Mouse (Mus musculus): ENCODE results near the gene Khdc3. TPM values are rescaled to one million over a fixed set of nuclear protein-coding genes. Genes with fewer than 3 reads are reported as not detected.

Khdc3 gene
- 0.28 TPM in 1 of 2 replicates, not detected in the other for polyA plus RNA-seq (2014; fragmentation: Nextera tagmentation; extraction: Ambion mirVana)

GRCm38 (mm10) chr9:73101536-73101935 lies at the start of gene Khdc3:
TSS of gene Khdc3 (plus strand) at chr9:73101836.
- no peak within 1 kb of the TSS for H3K4me3 ChIP-seq (ENCODE audit: low read depth, low read length)
- H3K9ac ChIP-seq (replicated peaks; ENCODE audit: low read length): no peak within 1 kb of the TSS
- H3K36me3 ChIP-seq (replicated peaks; ENCODE audit: control insufficient read depth, insufficient read depth, low read depth, low read length): no peaks in the 10 kb centered on the region
- H3K4me1 ChIP-seq (ENCODE audit: control insufficient read depth, insufficient read depth, low read length): no peaks in the 10 kb centered on the region
- peaks cover 6% of the 10 kb centered on the region; the same call in 1 of the 2 replicates for H3K27me3 ChIP-seq (ENCODE audit: control insufficient read depth, insufficient read depth, low read length)
- H3K4me2 ChIP-seq (ENCODE audit: low read depth, low read length): no peak within 1 kb of the TSS
- H3K9me3 ChIP-seq (replicated peaks; ENCODE audit: control insufficient read depth, low read length): no peaks in the 10 kb centered on the region
- ATAC-seq (replicated peaks; ENCODE audit: insufficient number of reproducible peaks, low FRiP score, low TSS enrichment, low read depth): no peak
- no peak within 1 kb of the TSS for H3K27ac ChIP-seq (replicated peaks; ENCODE audit: low read depth, low read length)
- WGBS: 89% methylated on average over 5 of the region's 5 CpGs
- DNase-seq (ENCODE audit: low spot score): no peak

DNA sequence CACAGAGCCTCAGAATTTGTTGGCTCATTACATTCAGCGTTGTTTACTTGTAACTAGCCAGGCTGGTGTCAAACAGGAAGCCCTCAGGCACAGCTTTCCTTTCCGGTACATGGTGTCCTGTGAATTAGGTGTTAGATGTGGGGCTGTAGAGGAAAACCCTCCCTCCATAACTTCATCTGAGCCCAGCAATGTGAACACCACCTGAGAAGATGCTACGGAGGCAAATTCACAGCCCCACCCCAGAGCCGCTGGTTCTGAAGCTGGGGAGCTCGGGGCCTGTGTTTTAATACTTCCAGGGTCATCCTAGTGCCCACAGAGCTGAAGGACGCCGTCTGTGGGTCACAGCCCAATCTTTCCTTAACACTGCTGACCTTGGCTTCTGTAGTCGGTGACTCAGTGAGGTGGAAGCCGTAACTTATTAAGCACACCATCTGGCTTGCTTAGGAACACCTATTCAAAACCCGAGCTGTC lies 46.2 kb upstream of the Khdc3 start:
- no peaks in the 10 kb centered on the region for H3K9me3 ChIP-seq (replicated peaks; ENCODE audit: control insufficient read depth, low read length)
- no peak overlapping the region for H3K9ac ChIP-seq (replicated peaks; ENCODE audit: low read length)
- H3K4me2 ChIP-seq (ENCODE audit: low read depth, low read length): no peak overlapping the region
- no peaks in the 10 kb centered on the region for H3K4me1 ChIP-seq (ENCODE audit: control insufficient read depth, insufficient read depth, low read length)
- H3K27ac ChIP-seq (replicated peaks; ENCODE audit: low read depth, low read length): no peak overlapping the region
- H3K36me3 ChIP-seq (replicated peaks; ENCODE audit: control insufficient read depth, insufficient read depth, low read depth, low read length): no peaks in the 10 kb centered on the region
- 57% methylated on average over 10 of the region's 10 CpGs for WGBS
- ATAC-seq (replicated peaks; ENCODE audit: insufficient number of reproducible peaks, low FRiP score, low TSS enrichment, low read depth): no peak
- DNase-seq (ENCODE audit: low spot score): no peak
- no peak overlapping the region for H3K4me3 ChIP-seq (ENCODE audit: low read depth, low read length)
- no peaks in the 10 kb centered on the region for H3K27me3 ChIP-seq (ENCODE audit: control insufficient read depth, insufficient read depth, low read length)

DNA sequence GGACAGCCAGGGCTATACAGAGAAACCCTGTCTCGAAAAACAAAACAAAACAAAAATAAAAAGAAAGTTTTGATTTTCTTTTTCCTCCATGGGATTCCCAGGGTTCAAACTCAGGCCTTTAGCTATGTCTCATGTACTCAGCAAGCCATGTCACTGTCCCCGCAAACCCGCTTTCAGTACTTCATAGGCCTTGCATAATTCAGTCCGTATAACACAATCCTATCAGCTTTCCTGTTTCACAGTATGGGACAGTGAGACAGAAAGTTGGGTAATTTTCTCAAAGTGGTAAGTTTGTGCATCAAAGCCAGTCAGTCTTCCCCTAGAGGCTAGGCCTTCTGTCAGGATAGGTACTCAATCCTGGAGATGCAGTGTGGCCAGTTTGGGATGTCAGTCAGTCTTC lies 42.4 kb upstream of the Khdc3 start:
- no peak overlapping the region for H3K4me3 ChIP-seq (ENCODE audit: low read depth, low read length)
- H3K4me2 ChIP-seq (ENCODE audit: low read depth, low read length): no peak overlapping the region
- WGBS: 83% methylated on average over 4 of the region's 4 CpGs

GRCm38 (mm10) chr9:73063621-73064290 lies 37.9 kb upstream of the Khdc3 start:
- DNase-seq (ENCODE audit: low spot score) (peak; percentile 81), ATAC-seq (replicated peaks; ENCODE audit: insufficient number of reproducible peaks, low FRiP score, low TSS enrichment, low read depth) (peak; percentile 64; the same call in 1 of the 2 replicates)
- Histone ChIP-seq H3K9me3 (replicated peaks; ENCODE audit: control insufficient read depth, low read length) (no peaks in the 10 kb centered on the region), H3K27ac (replicated peaks; ENCODE audit: low read depth, low read length) (peak overlapping the region; percentile 7; the same call in 1 of the 2 replicates), H3K4me1 (ENCODE audit: control insufficient read depth, insufficient read depth, low read length) (no peaks in the 10 kb centered on the region), H3K27me3 (ENCODE audit: control insufficient read depth, insufficient read depth, low read length) (no peaks in the 10 kb centered on the region), H3K36me3 (replicated peaks; ENCODE audit: control insufficient read depth, insufficient read depth, low read depth, low read length) (no peaks in the 10 kb centered on the region), H3K4me3 (ENCODE audit: low read depth, low read length) (no peak overlapping the region), H3K4me2 (ENCODE audit: low read depth, low read length) (peak overlapping the region; percentile 38), H3K9ac (replicated peaks; ENCODE audit: low read length) (peak overlapping the region; percentile 32; the same call in 1 of the 2 replicates)
- 13% methylated on average over 15 of the region's 15 CpGs for WGBS

More for the DNA sequence above, 42.4 kb upstream of the Khdc3 start:
- Histone ChIP-seq H3K27ac (replicated peaks; ENCODE audit: low read depth, low read length) (no peak overlapping the region), H3K4me1 (ENCODE audit: control insufficient read depth, insufficient read depth, low read length) (no peaks in the 10 kb centered on the region), H3K27me3 (ENCODE audit: control insufficient read depth, insufficient read depth, low read length) (no peaks in the 10 kb centered on the region), H3K9me3 (replicated peaks; ENCODE audit: control insufficient read depth, low read length) (no peaks in the 10 kb centered on the region), H3K36me3 (replicated peaks; ENCODE audit: control insufficient read depth, insufficient read depth, low read depth, low read length) (no peaks in the 10 kb centered on the region), H3K9ac (replicated peaks; ENCODE audit: low read length) (no peak overlapping the region)
- DNase-seq (ENCODE audit: low spot score) (no peak), ATAC-seq (replicated peaks; ENCODE audit: insufficient number of reproducible peaks, low FRiP score, low TSS enrichment, low read depth) (no peak)

DNA sequence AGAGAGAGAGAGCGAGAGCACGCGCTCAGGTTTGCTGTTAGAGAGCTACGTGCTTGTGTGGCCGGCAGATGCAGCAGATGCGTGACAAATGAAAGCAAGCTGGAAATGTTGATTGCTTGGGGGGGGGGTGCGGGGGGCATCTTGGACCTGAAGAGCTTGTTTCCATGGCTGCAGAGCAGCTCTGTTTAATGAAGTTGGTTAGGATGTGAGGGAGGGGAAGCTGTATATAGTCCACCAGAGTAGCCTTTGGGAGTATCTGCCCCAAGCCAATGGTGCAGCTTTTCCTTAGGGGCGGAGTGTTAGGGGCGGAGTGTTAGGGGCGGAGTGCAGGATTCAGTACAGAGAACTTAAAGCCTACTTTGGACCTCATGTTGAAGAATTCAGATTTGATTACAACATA lies 34.5 kb upstream of the Khdc3 start:
- 18% methylated on average over 10 of the region's 10 CpGs for WGBS
- Histone ChIP-seq H3K36me3 (replicated peaks; ENCODE audit: control insufficient read depth, insufficient read depth, low read depth, low read length) (no peaks in the 10 kb centered on the region), H3K4me2 (ENCODE audit: low read depth, low read length) (no peak overlapping the region), H3K4me1 (ENCODE audit: control insufficient read depth, insufficient read depth, low read length) (no peaks in the 10 kb centered on the region), H3K4me3 (ENCODE audit: low read depth, low read length) (no peak overlapping the region), H3K9ac (replicated peaks; ENCODE audit: low read length) (0 out of 2 replicates have a peak overlapping the region, but pooled peaks have one; percentile 13), H3K27me3 (ENCODE audit: control insufficient read depth, insufficient read depth, low read length) (no peaks in the 10 kb centered on the region), H3K27ac (replicated peaks; ENCODE audit: low read depth, low read length) (no peak overlapping the region; the same call in 1 of the 2 replicates), H3K9me3 (replicated peaks; ENCODE audit: control insufficient read depth, low read length) (no peaks in the 10 kb centered on the region)
- ATAC-seq (replicated peaks; ENCODE audit: insufficient number of reproducible peaks, low FRiP score, low TSS enrichment, low read depth): peak; percentile 85
- DNase-seq (ENCODE audit: low spot score): peak; percentile 73

GRCm38 (mm10) chr9:73068230-73068679 lies 33.4 kb upstream of the Khdc3 start:
- no peaks in the 10 kb centered on the region for H3K27me3 ChIP-seq (ENCODE audit: control insufficient read depth, insufficient read depth, low read length)
- H3K9ac ChIP-seq (replicated peaks; ENCODE audit: low read length): no peak overlapping the region
- no peak overlapping the region for H3K4me3 ChIP-seq (ENCODE audit: low read depth, low read length)
- no peak for DNase-seq (ENCODE audit: low spot score)
- H3K4me1 ChIP-seq (ENCODE audit: control insufficient read depth, insufficient read depth, low read length): no peaks in the 10 kb centered on the region
- H3K36me3 ChIP-seq (replicated peaks; ENCODE audit: control insufficient read depth, insufficient read depth, low read depth, low read length): no peaks in the 10 kb centered on the region
- WGBS: 61% methylated on average over 6 of the region's 6 CpGs
- no peak overlapping the region for H3K4me2 ChIP-seq (ENCODE audit: low read depth, low read length)
- no peaks in the 10 kb centered on the region for H3K9me3 ChIP-seq (replicated peaks; ENCODE audit: control insufficient read depth, low read length)
- ATAC-seq (replicated peaks; ENCODE audit: insufficient number of reproducible peaks, low FRiP score, low TSS enrichment, low read depth): peak; percentile 54; the same call in 1 of the 2 replicates
- no peak overlapping the region for H3K27ac ChIP-seq (replicated peaks; ENCODE audit: low read depth, low read length)

GRCm38 (mm10) chr9:73068688-73069087 lies 32.9 kb upstream of the Khdc3 start:
- no peaks in the 10 kb centered on the region for H3K4me1 ChIP-seq (ENCODE audit: control insufficient read depth, insufficient read depth, low read length)
- no peak for ATAC-seq (replicated peaks; ENCODE audit: insufficient number of reproducible peaks, low FRiP score, low TSS enrichment, low read depth)
- no peak overlapping the region for H3K9ac ChIP-seq (replicated peaks; ENCODE audit: low read length)
- no peaks in the 10 kb centered on the region for H3K9me3 ChIP-seq (replicated peaks; ENCODE audit: control insufficient read depth, low read length)
- WGBS: 87% methylated on average over 6 of the region's 6 CpGs
- no peak overlapping the region for H3K4me2 ChIP-seq (ENCODE audit: low read depth, low read length)
- H3K4me3 ChIP-seq (ENCODE audit: low read depth, low read length): no peak overlapping the region
- no peak for DNase-seq (ENCODE audit: low spot score)
- H3K27me3 ChIP-seq (ENCODE audit: control insufficient read depth, insufficient read depth, low read length): no peaks in the 10 kb centered on the region
- no peak overlapping the region for H3K27ac ChIP-seq (replicated peaks; ENCODE audit: low read depth, low read length)
- H3K36me3 ChIP-seq (replicated peaks; ENCODE audit: control insufficient read depth, insufficient read depth, low read depth, low read length): no peaks in the 10 kb centered on the region

DNA sequence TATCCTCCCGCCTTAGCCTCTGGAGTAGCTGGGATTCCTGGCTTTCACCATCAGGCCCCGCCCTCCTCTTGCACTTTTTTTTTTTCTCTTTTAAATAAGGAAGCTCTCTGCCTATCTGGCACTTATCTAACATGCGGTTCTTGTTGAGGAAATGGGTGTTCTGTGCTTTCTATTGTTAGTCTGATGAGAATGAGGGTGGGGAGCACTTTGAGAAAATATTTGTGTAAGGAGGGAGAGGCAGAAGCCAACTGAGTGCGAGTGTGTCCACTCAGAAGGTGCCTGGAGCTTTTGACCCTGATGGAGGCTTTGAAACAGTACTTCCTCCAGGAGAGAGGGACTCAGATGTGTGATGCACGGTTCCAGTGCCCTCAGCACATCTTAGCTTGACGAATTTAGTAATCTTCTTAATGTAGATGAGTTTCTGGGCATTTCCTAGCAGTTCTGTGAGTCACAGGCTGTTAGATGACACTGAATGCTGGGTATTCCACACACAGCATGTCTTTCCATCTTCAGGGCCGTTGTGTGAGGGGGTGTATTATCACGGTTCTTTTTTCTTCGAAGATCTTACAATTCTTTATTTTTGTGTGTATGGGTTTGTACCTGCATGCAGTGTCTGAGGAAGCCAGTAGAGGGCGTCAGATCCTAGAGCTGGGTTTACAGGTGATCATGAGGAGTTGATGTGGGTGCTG lies 30.5 kb upstream of the Khdc3 start:
- Histone ChIP-seq H3K27ac (replicated peaks; ENCODE audit: low read depth, low read length) (no peak overlapping the region), H3K9me3 (replicated peaks; ENCODE audit: control insufficient read depth, low read length) (no peaks in the 10 kb centered on the region), H3K36me3 (replicated peaks; ENCODE audit: control insufficient read depth, insufficient read depth, low read depth, low read length) (no peaks in the 10 kb centered on the region), H3K4me2 (ENCODE audit: low read depth, low read length) (no peak overlapping the region), H3K4me1 (ENCODE audit: control insufficient read depth, insufficient read depth, low read length) (no peaks in the 10 kb centered on the region), H3K4me3 (ENCODE audit: low read depth, low read length) (no peak overlapping the region), H3K27me3 (ENCODE audit: control insufficient read depth, insufficient read depth, low read length) (no peaks in the 10 kb centered on the region), H3K9ac (replicated peaks; ENCODE audit: low read length) (no peak overlapping the region)
- ATAC-seq (replicated peaks; ENCODE audit: insufficient number of reproducible peaks, low FRiP score, low TSS enrichment, low read depth): no peak
- DNase-seq (ENCODE audit: low spot score): no peak
- WGBS: 76% methylated on average over 10 of the region's 10 CpGs
